Mouse (Mus musculus) limb, embryonic 11.5 days (tissue): Measurements from ENCODE around the gene Gm28042. TPM values are rescaled to one million over a fixed set of nuclear protein-coding genes. Genes with fewer than 3 reads are reported as not detected.

Experiments used
- ATAC-seq: fragments of 200-750 bp; cut with Nextera tagmentation; 2 replicates; pipeline ENCODE4 v1.8.0; 2017; ENCODE audit warnings: low read depth; ENCODE audit not compliant: insufficient number of reproducible peaks, low FRiP score, low TSS enrichment
- DNase-seq: peaks from one replicate; pipeline ENCODE4 v3.0.0-alpha.2; 2015; ENCODE audit warnings: low spot score
- H3K27ac ChIP-seq: fragments of 300-500 bp; sonication (generic); replicated peaks from 2 replicates; pipeline ENCODE4 v1.5.1; 2014; ENCODE audit warnings: low read depth, mild to moderate bottlenecking, low read length
- H3K27me3 ChIP-seq: fragments of 300-500 bp; sonication (generic); 2 replicates; pipeline ENCODE4 v1.6.1; 2014; ENCODE audit warnings: mild to moderate bottlenecking, low read length, mixed read lengths; ENCODE audit not compliant: control insufficient read depth, insufficient read depth
- H3K36me3 ChIP-seq: fragments of 300-500 bp; sonication (generic); 2 replicates; pipeline ENCODE4 v1.6.1; 2014; ENCODE audit warnings: mild to moderate bottlenecking, low read length, moderate library complexity, mixed read lengths; ENCODE audit not compliant: control insufficient read depth, insufficient read depth
- H3K4me1 ChIP-seq: fragments of 300-500 bp; sonication (generic); 2 replicates; pipeline ENCODE4 v1.6.1; 2014; ENCODE audit warnings: low read length, mixed read lengths; ENCODE audit not compliant: control insufficient read depth, insufficient read depth
- H3K4me2 ChIP-seq: fragments of 300-500 bp; sonication (generic); 2 replicates; pipeline ENCODE4 v1.6.1; 2014; ENCODE audit warnings: low read depth, mild to moderate bottlenecking, moderate library complexity; ENCODE audit not compliant: severe bottlenecking
- H3K4me3 ChIP-seq: fragments of 300-500 bp; sonication (generic); 2 replicates; pipeline ENCODE4 v1.5.1; 2014; ENCODE audit warnings: low read depth, low read length
- H3K9ac ChIP-seq: fragments of 300-500 bp; sonication (generic); 2 replicates; pipeline ENCODE4 v1.6.1; 2014; ENCODE audit warnings: mild to moderate bottlenecking, low read length
- H3K9me3 ChIP-seq: fragments of 300-500 bp; sonication (generic); 2 replicates; pipeline ENCODE4 v1.6.1; 2016; ENCODE audit warnings: low read length; ENCODE audit not compliant: control insufficient read depth
- WGBS: fragments of 180-500 bp; shearing (Covaris S2); extraction: QIAGEN DNeasy Blood & Tissue Kit; methylation state at CpG from one replicate; pipeline ENCODE4 v1.1.7; 2014; 5-methylcytosine and 5-hydroxymethylcytosine counted together
- polyA plus RNA-seq: library from polyadenylated mRNA; unstranded; fragments of >200 nt; fragmentation: Nextera tagmentation; extraction: Ambion mirVana; gene quantifications from 2 replicates; pipeline ENCODE4 v1.2.1, GENCODE M21; 2014

Gm28042 gene
- polyA plus RNA-seq, 1 experiment from 2014 or later: 1.6 TPM

- Histone ChIP-seq H3K9me3 (no peaks in the 10 kb centered on the region), H3K4me3 (no peak overlapping the region), H3K27me3 (no peaks in the 10 kb centered on the region), H3K27ac (no peak overlapping the region), H3K36me3 (no peaks in the 10 kb centered on the region), H3K4me1 (no peaks in the 10 kb centered on the region), H3K4me2 (no peak overlapping the region), H3K9ac (no peak overlapping the region)
- DNase-seq (peak; percentile 52), ATAC-seq (0 out of 2 replicates have a peak, but pooled peaks have one; percentile 31)
- WGBS: 42% methylated on average over 16 of the region's 16 CpGs
Measured at GRCm38 (mm10) chr2:120068555-120069465, 41.5 kb downstream of the Gm28042 start.

DNA sequence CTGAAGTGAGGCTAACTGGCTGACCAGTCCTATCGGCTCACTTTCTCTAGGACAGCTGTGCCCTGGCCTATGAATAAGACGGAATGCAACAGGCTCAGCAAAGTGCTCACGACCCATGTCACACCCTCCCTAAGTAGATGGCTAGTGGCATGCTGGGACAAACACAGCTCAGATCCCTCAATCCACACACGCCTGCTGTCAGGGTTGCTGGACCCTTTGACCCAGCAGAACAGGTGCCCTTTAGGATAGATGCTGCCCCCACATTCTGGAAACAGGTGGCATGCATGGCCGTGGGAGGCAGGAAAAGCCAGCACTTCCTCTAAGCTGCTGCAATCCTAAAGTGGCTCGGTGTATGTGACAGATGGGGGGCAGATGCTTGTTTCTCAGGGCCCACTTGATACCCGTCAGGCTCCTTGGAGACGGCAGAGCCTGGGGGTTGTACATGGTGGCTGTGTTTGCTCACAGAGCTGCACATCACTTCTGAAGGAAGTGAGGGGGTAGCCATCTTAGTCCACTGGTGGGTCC, 42.2 kb downstream of the Gm28042 start:
- no peak overlapping the region for H3K27ac ChIP-seq
- no peak overlapping the region for H3K4me2 ChIP-seq
- no peak overlapping the region for H3K4me3 ChIP-seq
- no peak for DNase-seq
- H3K4me1 ChIP-seq: no peaks in the 10 kb centered on the region
- 73% methylated on average over 8 of the region's 8 CpGs for WGBS
- no peak overlapping the region for H3K9ac ChIP-seq
- no peaks in the 10 kb centered on the region for H3K9me3 ChIP-seq
- no peaks in the 10 kb centered on the region for H3K27me3 ChIP-seq
- ATAC-seq: 0 out of 2 replicates have a peak, but pooled peaks have one; percentile 28
- H3K36me3 ChIP-seq: no peaks in the 10 kb centered on the region

- H3K4me2 ChIP-seq: no peak overlapping the region
- H3K9ac ChIP-seq: no peak overlapping the region
- H3K36me3 ChIP-seq: no peaks in the 10 kb centered on the region
- H3K9me3 ChIP-seq: no peaks in the 10 kb centered on the region
- H3K4me1 ChIP-seq: peaks cover 5% of the 10 kb centered on the region; the same call in 1 of the 2 replicates
- no peak overlapping the region for H3K4me3 ChIP-seq
- H3K27ac ChIP-seq: no peak overlapping the region
- ATAC-seq: no peak
- 93% methylated on average over 4 of the region's 4 CpGs for WGBS
- peaks cover 15% of the 10 kb centered on the region for H3K27me3 ChIP-seq
- no peak for DNase-seq
Measured at GRCm38 (mm10) chr2:120074096-120074495, 46.8 kb downstream of the Gm28042 start.

DNA sequence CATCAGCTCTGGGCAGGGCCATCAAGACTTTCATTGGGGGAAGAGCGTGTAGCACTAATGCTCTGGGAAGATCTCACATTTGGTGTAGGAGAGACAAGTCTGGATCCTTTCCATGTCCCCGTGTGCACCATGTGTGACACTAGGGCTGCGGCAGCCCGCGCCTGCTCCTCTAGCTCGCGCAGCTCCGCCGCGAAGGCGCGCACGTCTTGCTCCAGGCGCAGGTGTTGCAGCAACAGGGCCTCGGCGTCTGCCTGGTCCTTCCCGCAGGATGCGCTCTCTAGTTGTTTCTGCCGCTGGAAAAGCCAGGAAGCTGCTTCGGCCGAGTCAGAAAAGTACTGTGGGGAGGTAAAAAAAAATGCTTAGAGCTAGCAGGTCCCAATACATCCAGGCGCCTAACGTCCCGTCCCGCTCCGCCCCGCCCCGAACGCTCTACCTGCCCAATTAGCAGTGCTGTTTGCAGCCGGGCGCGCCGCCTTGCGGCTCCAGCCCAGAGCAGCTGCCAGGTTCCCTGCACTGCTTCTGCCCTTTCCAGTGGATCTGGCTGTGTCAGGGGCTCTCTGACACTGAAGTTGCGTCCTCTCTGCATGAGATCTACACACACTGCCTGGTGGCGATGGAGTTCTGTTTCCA, 48.9 kb downstream of the Gm28042 start:
- peak; percentile 31 for ATAC-seq
- no peak overlapping the region for H3K9ac ChIP-seq
- WGBS: 2% methylated on average over 36 of the region's 36 CpGs

DNA sequence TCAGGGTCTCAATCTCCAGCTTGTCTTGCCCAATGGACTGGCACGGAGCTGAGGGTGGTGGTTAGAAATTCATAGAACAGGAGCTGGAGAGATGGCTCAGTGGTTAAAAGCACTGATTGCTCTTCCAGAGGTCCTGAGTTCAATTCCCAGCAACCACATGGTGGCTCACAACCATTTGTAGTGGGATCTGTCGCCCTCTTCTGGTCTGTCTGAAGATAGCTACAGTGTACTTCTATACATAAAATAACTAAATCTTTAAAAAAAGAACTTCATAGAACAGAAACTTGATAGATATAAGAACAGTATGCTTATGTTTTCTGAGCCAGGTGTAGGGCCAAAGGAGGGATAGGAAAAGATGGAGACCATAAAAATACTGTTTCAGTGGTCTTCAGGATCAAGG, 55.1 kb downstream of the Gm28042 start:
- H3K4me1 ChIP-seq: no peaks in the 10 kb centered on the region
- DNase-seq (no peak), ATAC-seq (no peak)
- H3K36me3 ChIP-seq: no peaks in the 10 kb centered on the region
- no peak overlapping the region for H3K4me3 ChIP-seq
- no peaks in the 10 kb centered on the region for H3K27me3 ChIP-seq
- 64% methylated on average over 2 of the region's 2 CpGs for WGBS
- H3K4me2 ChIP-seq: no peak overlapping the region
- H3K9ac ChIP-seq: no peak overlapping the region
- no peak overlapping the region for H3K27ac ChIP-seq
- no peaks in the 10 kb centered on the region for H3K9me3 ChIP-seq

More for the DNA sequence above, 48.9 kb downstream of the Gm28042 start:
- H3K27ac ChIP-seq: no peak overlapping the region
- no peaks in the 10 kb centered on the region for H3K9me3 ChIP-seq
- peak overlapping the region; percentile 45 for H3K4me2 ChIP-seq
- no peaks in the 10 kb centered on the region for H3K36me3 ChIP-seq
- H3K4me3 ChIP-seq: peak overlapping the region; percentile 26
- H3K4me1 ChIP-seq: peaks cover 5% of the 10 kb centered on the region; the same call in 1 of the 2 replicates
- peak; percentile 75 for DNase-seq
- H3K27me3 ChIP-seq: peaks cover 15% of the 10 kb centered on the region

DNA sequence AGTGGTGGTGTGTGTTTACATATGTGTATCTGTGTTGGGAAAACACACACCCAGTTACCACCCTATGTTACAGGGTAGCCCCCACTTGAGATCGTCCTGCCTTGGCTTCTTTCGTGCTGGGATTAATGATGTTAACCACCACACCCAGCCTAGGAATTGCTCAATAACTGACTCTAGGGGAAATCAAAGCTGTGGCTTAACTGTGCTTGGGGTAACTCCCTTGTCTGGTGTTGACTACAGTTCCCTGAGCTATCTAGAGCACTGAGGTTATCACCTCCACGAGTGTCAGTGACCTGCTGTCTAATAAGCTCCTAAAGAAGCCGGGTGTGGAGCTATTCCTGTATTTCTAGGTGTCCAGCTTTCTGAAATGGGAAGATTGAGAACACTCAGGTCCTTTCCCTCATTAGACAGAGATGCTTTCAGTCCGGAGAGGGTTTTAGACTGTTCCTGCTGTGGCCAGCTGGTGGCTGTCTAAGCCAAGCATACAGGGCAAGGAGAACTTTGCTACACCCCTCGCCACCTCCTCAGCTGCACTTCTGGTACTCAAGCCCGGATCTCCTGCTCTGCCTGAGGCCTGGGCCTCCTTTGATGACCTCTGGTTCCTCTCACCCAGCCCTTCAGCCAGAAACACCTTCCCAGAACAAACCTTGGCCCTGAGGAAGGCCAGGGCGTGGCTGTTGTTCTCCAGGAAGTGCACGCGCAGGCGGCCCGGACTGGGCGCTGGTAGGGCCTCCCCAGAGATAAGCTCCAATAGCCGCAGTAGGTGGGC, 57.5 kb downstream of the Gm28042 start:
- no peaks in the 10 kb centered on the region for H3K4me1 ChIP-seq
- H3K27me3 ChIP-seq: no peaks in the 10 kb centered on the region
- 77% methylated on average over 14 of the region's 14 CpGs for WGBS
- H3K36me3 ChIP-seq: no peaks in the 10 kb centered on the region
- H3K27ac ChIP-seq: no peak overlapping the region
- H3K9me3 ChIP-seq: no peaks in the 10 kb centered on the region
- H3K9ac ChIP-seq: no peak overlapping the region
- H3K4me2 ChIP-seq: no peak overlapping the region
- no peak for ATAC-seq
- H3K4me3 ChIP-seq: no peak overlapping the region
- DNase-seq: no peak

GRCm38 (mm10) chr2:120086038-120086437, 58.7 kb downstream of the Gm28042 start:
- ATAC-seq: no peak

GRCm38 (mm10) chr2:120087391-120087790, 60.1 kb downstream of the Gm28042 start:
- H3K36me3 ChIP-seq: no peaks in the 10 kb centered on the region
- no peak for ATAC-seq
- H3K4me1 ChIP-seq: no peaks in the 10 kb centered on the region
- H3K4me3 ChIP-seq: no peak overlapping the region
- no peak overlapping the region for H3K4me2 ChIP-seq
- H3K9me3 ChIP-seq: no peaks in the 10 kb centered on the region
- no peak overlapping the region for H3K27ac ChIP-seq
- no peak overlapping the region for H3K9ac ChIP-seq
- H3K27me3 ChIP-seq: no peaks in the 10 kb centered on the region
- no peak for DNase-seq
- 89% methylated on average over 3 of the region's 3 CpGs for whole genome bisulfite sequencing

More at GRCm38 (mm10) chr2:120086038-120086437, 58.7 kb downstream of the Gm28042 start:
- Histone ChIP-seq H3K36me3 (no peaks in the 10 kb centered on the region), H3K4me3 (no peak overlapping the region), H3K27ac (no peak overlapping the region), H3K27me3 (no peaks in the 10 kb centered on the region), H3K9ac (no peak overlapping the region), H3K4me1 (no peaks in the 10 kb centered on the region), H3K4me2 (no peak overlapping the region), H3K9me3 (no peaks in the 10 kb centered on the region)
- DNase-seq: no peak
- 92% methylated on average over 3 of the region's 3 CpGs for WGBS
